Mouse (Mus musculus): ENCODE data around the gene Capzb.

GRCm38 (mm10) chr4:139218539-139218938, 25.8 kb downstream of the Capzb start:
- TF ChIP-seq POLR2A (IDR thresholded peaks at IDR 0.05; ENCODE audit: insufficient read depth, low read depth, low read length) (no peak), CTCF (IDR thresholded peaks at IDR 0.05; ENCODE audit: insufficient read depth, low read depth, low read length) (no peak)

Measured in olfactory bulb, adult 2 months (tissue).